In the genomic region with DNA sequence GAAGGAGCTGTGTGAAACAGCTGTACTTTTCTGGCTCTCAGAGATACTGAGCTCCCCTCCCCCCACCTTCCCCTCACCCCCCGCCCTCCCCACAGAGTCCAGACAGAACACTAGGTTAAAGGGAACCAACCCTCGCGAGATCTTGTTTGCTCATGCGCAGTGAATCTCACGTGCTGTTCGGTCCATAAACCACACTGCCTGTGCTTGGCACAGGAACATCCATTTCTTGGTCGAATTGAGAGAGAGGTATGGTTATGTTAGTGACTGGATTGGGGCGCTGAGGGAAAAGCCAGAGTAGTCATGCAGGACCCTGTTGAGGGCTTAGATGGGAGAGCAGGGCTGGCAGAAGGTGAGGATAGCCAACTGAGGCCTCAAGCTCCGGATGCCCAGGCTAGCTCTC, we compare ENCODE assay signal across 14 mouse cellular contexts. TPM values are rescaled to one million over a fixed set of nuclear protein-coding genes. Genes with fewer than 3 reads are reported as not detected.
"Had no signal": no experiment of that assay in that cellular context is flagged by ENCODE, and none has a peak within 500 bp of the region (broad histone marks: within the 10 kb centered on the region; RNA-seq: fewer than 3 reads in every experiment).

A gene (plus strand): TSS at position 301 of the 400 bp plus-strand sequence.

RNA-seq across cellular contexts. Expression of the gene that starts here (rescaled TPM):
- polyA plus RNA-seq: neural tube, embryonic 11.5 days; neural tube, embryonic 12.5 days; neural tube, embryonic 13.5 days; neural tube, embryonic 14.5 days; neural tube, embryonic 15.5 days; small intestine, adult 2 months; spleen, adult 2 months; stomach, embryonic 14.5 days; stomach, embryonic 15.5 days; stomach, embryonic 16.5 days; stomach, postnatal 0 days; thymus, adult 2 months; thymus, postnatal 0 days; urinary bladder, adult 2 months had no signal
